Mouse (Mus musculus) CH12.LX (cell line): Measurements from ENCODE around the gene Hspb7. TPM values are rescaled to one million over a fixed set of nuclear protein-coding genes. Genes with fewer than 3 reads are reported as not detected.

Experiments used
- DNase-seq: peaks from one replicate; pipeline ENCODE4 v3.0.0-alpha.2; 2013; ENCODE audit errors: extremely low read depth
- H3K27ac ChIP-seq: 2 replicates; pipeline ENCODE4 v1.5.1; 2012; ENCODE audit warnings: low read depth, mild to moderate bottlenecking, control low read depth, moderate library complexity; ENCODE audit not compliant: insufficient read depth
- H3K27me3 ChIP-seq: replicated peaks from 2 replicates; pipeline ENCODE3; 2012; ENCODE audit warnings: inconsistent platforms
- H3K36me3 ChIP-seq, 2 experiments: replicated peaks in 1 of 2; 2 replicates each; pipeline versions ENCODE3 to v1.6.1; 2012; ENCODE audit warnings: inconsistent platforms in 1 of 2, low read length in 1 of 2, mild to moderate bottlenecking in 1 of 2, mixed read lengths in 1 of 2, moderate library complexity in 1 of 2; ENCODE audit not compliant: control insufficient read depth in 1 of 2, insufficient read depth in 1 of 2
- H3K4me1 ChIP-seq, 2 experiments: 2 replicates each; pipeline ENCODE4 v1.6.1; 2012; ENCODE audit warnings: inconsistent platforms in 1 of 2, moderate library complexity in 1 of 2; ENCODE audit not compliant: insufficient read depth in 2 of 2, control insufficient read depth in 1 of 2
- H3K4me2 ChIP-seq: 2 replicates; pipeline ENCODE4 v1.6.1; 2012; ENCODE audit warnings: low read depth, mild to moderate bottlenecking, control low read depth; ENCODE audit not compliant: poor library complexity, insufficient read depth, severe bottlenecking
- H3K4me3 ChIP-seq, 3 experiments: fragments of 150-350 bp in 1 of 3; sonication (generic) in 1 of 3; replicated peaks in 1 of 3; 2 replicates each; pipeline versions ENCODE3 to v1.5.1; 2011 to 2012; ENCODE audit warnings: low read depth in 2 of 3, low read length in 2 of 3, mild to moderate bottlenecking in 2 of 3, moderate library complexity in 2 of 3, control low read depth in 1 of 3, improper control_type of control experiment in 1 of 3, inconsistent platforms in 1 of 3, mixed read lengths in 1 of 3; ENCODE audit not compliant: poor library complexity in 1 of 3
- H3K79me2 ChIP-seq: replicated peaks from 2 replicates; pipeline ENCODE4 v1.6.1; 2012; ENCODE audit warnings: mild to moderate bottlenecking, moderate library complexity; ENCODE audit not compliant: control insufficient read depth, poor library complexity, insufficient read depth, severe bottlenecking; ENCODE audit errors: extremely low read depth
- H3K9ac ChIP-seq: 2 replicates; pipeline ENCODE4 v1.6.1; 2012; ENCODE audit warnings: low read depth, mild to moderate bottlenecking, control low read depth, moderate library complexity; ENCODE audit not compliant: insufficient read depth
- H3K9me3 ChIP-seq: replicated peaks from 2 replicates; pipeline ENCODE3; 2012; ENCODE audit warnings: low read length, inconsistent platforms, mixed read lengths
- BHLHE40 ChIP-seq: IDR thresholded peaks from 2 replicates; pipeline ENCODE4 v1.6.1; 2011; ENCODE audit warnings: mild to moderate bottlenecking, low read depth, low read length, improper control_type of control experiment
- CTCF ChIP-seq, 2 experiments: IDR thresholded peaks in 1 of 2; conservative IDR thresholded peaks in 1 of 2; 2 replicates each; pipeline ENCODE4 v1.5.1; 2011 to 2012; ENCODE audit warnings: low read depth in 2 of 2, low read length in 2 of 2, improper control_type of control experiment in 1 of 2, inconsistent platforms in 1 of 2, mild to moderate bottlenecking in 1 of 2, moderate library complexity in 1 of 2
- ELF1 ChIP-seq: IDR thresholded peaks from 2 replicates; pipeline ENCODE4 v1.6.1; 2014; ENCODE audit warnings: low read depth, mild to moderate bottlenecking, inconsistent platforms, low read length, improper control_type of control experiment
- GABPA ChIP-seq: IDR thresholded peaks from 2 replicates; pipeline ENCODE4 v1.6.1; 2012; ENCODE audit warnings: low read depth, low read length, improper control_type of control experiment, inconsistent platforms; ENCODE audit not compliant: insufficient replicate concordance
- HCFC1 ChIP-seq: IDR thresholded peaks from 2 replicates; pipeline ENCODE4 v1.6.1; 2012; ENCODE audit warnings: low read depth, mild to moderate bottlenecking, inconsistent platforms, low read length, improper control_type of control experiment
- IRF4 ChIP-seq: IDR thresholded peaks from 2 replicates; pipeline ENCODE4 v1.6.1; 2014; ENCODE audit warnings: low read depth, mild to moderate bottlenecking, inconsistent platforms, low read length, improper control_type of control experiment
- JUN ChIP-seq: IDR thresholded peaks from 2 replicates; pipeline ENCODE4 v1.6.1; 2011; ENCODE audit warnings: low read depth, mild to moderate bottlenecking, low read length, improper control_type of control experiment, moderate library complexity; ENCODE audit not compliant: insufficient read depth
- KAT2A ChIP-seq: IDR thresholded peaks from 2 replicates; pipeline ENCODE4 v1.6.1; 2012; ENCODE audit warnings: low read length, improper control_type of control experiment, inconsistent platforms; ENCODE audit not compliant: insufficient replicate concordance
- MAZ ChIP-seq: IDR thresholded peaks from 2 replicates; pipeline ENCODE4 v1.6.1; 2012; ENCODE audit warnings: low read depth, mild to moderate bottlenecking, inconsistent platforms, low read length, improper control_type of control experiment, moderate library complexity
- MEF2A ChIP-seq: IDR thresholded peaks from 2 replicates; pipeline ENCODE4 v1.6.1; 2014; ENCODE audit warnings: low read depth, mild to moderate bottlenecking, inconsistent platforms, low read length, improper control_type of control experiment, borderline replicate concordance
- MYC ChIP-seq: IDR thresholded peaks from 2 replicates; pipeline ENCODE4 v1.6.1; 2011; ENCODE audit warnings: low read depth, mild to moderate bottlenecking, improper control_type of control experiment, low read length
- NRF1 ChIP-seq: IDR thresholded peaks from 2 replicates; pipeline ENCODE4 v1.6.1; 2014; ENCODE audit warnings: low read depth, mild to moderate bottlenecking, inconsistent platforms, low read length, improper control_type of control experiment, moderate library complexity
- PAX5 ChIP-seq: IDR thresholded peaks from 2 replicates; pipeline ENCODE4 v1.6.1; 2012; ENCODE audit warnings: low read length, inconsistent platforms, mixed read lengths
- POLR2A ChIP-seq: IDR thresholded peaks from 2 replicates; pipeline ENCODE4 v1.6.1; 2011; ENCODE audit warnings: low read depth, mild to moderate bottlenecking, improper control_type of control experiment, low read length
- RAD21 ChIP-seq: IDR thresholded peaks from 2 replicates; pipeline ENCODE4 v1.6.1; 2011; ENCODE audit warnings: low read depth, mild to moderate bottlenecking, low read length, improper control_type of control experiment, moderate library complexity
- RCOR1 ChIP-seq: conservative IDR thresholded peaks from 2 replicates; pipeline ENCODE4 v1.6.1; 2012; ENCODE audit warnings: low read depth, mild to moderate bottlenecking, inconsistent platforms, low read length, improper control_type of control experiment
- SMC3 ChIP-seq: IDR thresholded peaks from 2 replicates; pipeline ENCODE4 v1.6.1; 2011; ENCODE audit warnings: low read depth, low read length, improper control_type of control experiment
- USF1 ChIP-seq: IDR thresholded peaks from 2 replicates; pipeline ENCODE4 v1.6.1; 2014; ENCODE audit warnings: low read depth, mild to moderate bottlenecking, inconsistent platforms, low read length, improper control_type of control experiment
- ZC3H11A ChIP-seq: IDR thresholded peaks from 2 replicates; pipeline ENCODE4 v1.6.1; 2012; ENCODE audit warnings: low read depth, mild to moderate bottlenecking, inconsistent platforms, low read length, improper control_type of control experiment
- ZKSCAN1 ChIP-seq: IDR thresholded peaks from 2 replicates; pipeline ENCODE4 v1.6.1; 2012; ENCODE audit warnings: low read depth, inconsistent platforms, low read length, improper control_type of control experiment, borderline replicate concordance
- dilution Hi-C: fragments of 300-500 bp; cut with MboI; formaldehyde crosslinking; loops from 2 replicates; pipeline ENCODE4 v1.14.3; 2020; ENCODE audit warnings: low sequenced_read_pairs; ENCODE audit not compliant: extremely low pct_unique_long_range_greater_than_20kb, extremely low pct_ligation_motif_present
- in situ Hi-C: fragments of 300-500 bp; cut with MboI; formaldehyde crosslinking; loops from 3 replicates; pipeline ENCODE4 v1.14.3; 2019; ENCODE audit warnings: low sequenced_read_pairs, low pct_ligation_motif_present, low pct_unique_long_range_greater_than_20kb, mixed read lengths
- polyA plus RNA-seq: library from polyadenylated mRNA; unstranded; fragments of >175 nt; gene quantifications from 2 replicates; pipeline ENCODE4 v1.2.1, GENCODE M21; 2012; ENCODE audit warnings: low read depth; ENCODE audit not compliant: insufficient read length
- total RNA-seq, 2 experiments: library from RNA; depleted of rRNA; stranded (reverse); fragments of 300-350 nt in 1 of 2; fragments of >200 nt in 1 of 2; gene quantifications; 2 replicates each; pipeline ENCODE4 v1.2.3; 2012 to 2014

Gene Hspb7
- total and polyA plus RNA-seq, 3 experiments: 0.04 TPM; not detected in 2

DNA sequence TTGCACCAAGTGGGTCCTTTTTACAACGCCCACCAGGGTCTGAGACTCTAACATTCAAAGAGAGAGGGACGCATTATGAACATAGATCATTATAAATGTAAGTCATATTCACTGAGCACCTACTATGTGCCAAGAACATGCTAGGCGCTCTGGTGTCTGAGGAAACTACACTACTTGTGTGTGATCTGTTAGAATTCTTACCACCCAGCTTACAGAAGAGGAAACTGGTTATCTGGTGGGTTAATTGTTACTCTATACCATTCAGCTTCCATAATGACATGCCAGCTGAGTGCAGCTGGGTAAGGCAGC lies 15.3 kb upstream of the Hspb7 start:
- no peaks in the 10 kb centered on the region for H3K36me3 ChIP-seq
- no peaks in the 10 kb centered on the region for H3K9me3 ChIP-seq
- DNase-seq: no peak
- peaks cover 14 to 29% of the 10 kb centered on the region in 2 experiments for H3K4me1 ChIP-seq
- no peak overlapping the region for H3K27ac ChIP-seq
- no peak overlapping the region for H3K9ac ChIP-seq
- peaks cover 11% of the 10 kb centered on the region for H3K27me3 ChIP-seq
- no peak overlapping the region for H3K4me3 ChIP-seq
- in situ Hi-C loops (loop anchor here (5.0 to 25.0 kb wide), 3 partner anchors 177 to 682 kb away; partner anchors contain the start of gene Tmem51), dilution Hi-C loops (no loop called here)
- H3K4me2 ChIP-seq: no peak overlapping the region
- H3K79me2 ChIP-seq: no peaks in the 10 kb centered on the region
- TF ChIP-seq CTCF (conservative IDR thresholded peaks at IDR 0.05 in 1 of 2, IDR thresholded peaks at IDR 0.05 in 1 of 2; ENCODE audit: low read depth in 2 of 2, low read length in 2 of 2): no peak
- TF ChIP-seq POLR2A: no peak
- peak; percentile 88 for TF ChIP-seq ZKSCAN1
- TF ChIP-seq, all 38 proteins: peak for 1

DNA sequence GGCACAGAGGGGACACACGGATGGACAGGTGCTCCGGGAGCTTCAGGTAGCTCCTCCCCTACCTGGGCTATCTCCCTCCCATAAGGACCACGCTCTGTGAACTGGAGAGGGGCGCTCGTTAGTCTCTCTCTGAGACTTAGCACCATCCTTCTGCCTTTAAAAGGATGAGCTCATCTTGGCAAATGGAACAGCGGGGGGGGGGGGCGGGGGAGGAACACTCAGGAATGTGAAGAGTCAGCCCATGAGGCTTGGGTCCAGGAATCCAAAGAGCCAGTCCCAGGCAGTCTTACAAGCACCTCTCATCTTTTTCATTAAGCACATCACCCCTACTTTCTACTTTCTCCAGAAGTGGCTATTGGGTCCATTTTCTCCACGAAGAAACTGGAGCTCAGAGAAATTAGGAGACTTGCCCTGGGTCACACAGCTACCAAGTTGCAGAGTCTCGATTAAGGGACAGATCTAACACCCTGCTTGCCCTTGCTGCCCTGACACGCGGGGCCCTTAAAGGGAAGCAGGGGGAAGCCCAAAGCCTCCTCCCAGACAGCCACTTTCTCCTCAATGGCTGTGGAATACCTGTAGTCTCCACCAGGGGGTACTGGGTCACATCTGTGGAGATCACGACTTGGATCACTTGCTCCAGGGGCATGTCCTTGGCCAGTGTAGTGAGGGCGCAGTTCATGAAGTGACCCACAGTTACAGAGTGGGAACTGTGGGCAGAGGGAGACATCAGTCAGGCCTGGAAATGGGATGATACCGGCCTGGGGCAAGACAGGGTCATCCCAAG lies 13.9 kb upstream of the Hspb7 start:
- Histone ChIP-seq H3K9ac (no peak overlapping the region), H3K4me3 (no peak overlapping the region), H3K27ac (no peak overlapping the region), H3K4me2 (no peak overlapping the region), H3K9me3 (no peaks in the 10 kb centered on the region), H3K4me1 (peaks cover 14 to 29% of the 10 kb centered on the region in 2 experiments), H3K27me3 (peaks cover 8% of the 10 kb centered on the region), H3K36me3 (no peaks in the 10 kb centered on the region), H3K79me2 (no peaks in the 10 kb centered on the region)
- DNase-seq: peak; percentile 75
- in situ Hi-C loops: loop anchor here (5.0 to 25.0 kb wide), 3 partner anchors 176 to 681 kb away; partner anchors contain the start of gene Tmem51
- TF ChIP-seq ZC3H11A: peak; percentile 39; the same call in 1 of the 2 replicates
- no peak for TF ChIP-seq HCFC1
- TF ChIP-seq JUN: no peak
- peak; percentile 55; the same call in 1 of the 2 replicates for TF ChIP-seq MEF2A
- TF ChIP-seq MAZ: no peak
- peak; percentile 51 to 88; a peak in 3 of 4 replicates for TF ChIP-seq CTCF (conservative IDR thresholded peaks at IDR 0.05 in 1 of 2, IDR thresholded peaks at IDR 0.05 in 1 of 2; ENCODE audit: low read depth in 2 of 2, low read length in 2 of 2)
- no peak for TF ChIP-seq NRF1
- TF ChIP-seq MYC: no peak
- TF ChIP-seq IRF4: peak; percentile 6; the same call in 1 of the 2 replicates
- no peak for TF ChIP-seq RCOR1
- no peak for TF ChIP-seq GABPA
- TF ChIP-seq SMC3: peak; percentile 93
- no peak for TF ChIP-seq USF1
- no peak for TF ChIP-seq KAT2A
- no peak for TF ChIP-seq ELF1
- TF ChIP-seq BHLHE40: no peak
- TF ChIP-seq PAX5: no peak
- TF ChIP-seq RAD21: peak; percentile 77
- dilution Hi-C loops: no loop called here
